ENCODE assay signal across 10 mouse cellular contexts in genomic region chr5:65038305-65038704, GRCm38 (mm10). TPM values are rescaled to one million over a fixed set of nuclear protein-coding genes. Genes with fewer than 3 reads are reported as not detected.
A peak's percentile ranks its signal among the peaks of the same experiment; 100 is the strongest.
DNase-seq lines count a peak whose midpoint lies in the region; ATAC-seq and TF ChIP-seq lines count a peak whose summit lies in the region.
"Had no signal": no experiment of that assay in that cellular context is flagged by ENCODE, and none has a peak within 500 bp of the region (broad histone marks: within the 10 kb centered on the region; RNA-seq: fewer than 3 reads in every experiment).

No protein-coding gene starts in this region.

- no peak for ATAC-seq in intestine, postnatal 0 days
- no peak for ATAC-seq in intestine, embryonic 16.5 days
- ATAC-seq in liver, postnatal 0 days, result peak; percentile 51
- ATAC-seq in cerebellum, adult (ENCODE audit: insufficient number of reproducible peaks, low FRiP score, low TSS enrichment), result no peak

- H3K9ac ChIP-seq in intestine, postnatal 0 days (ENCODE audit: low read depth, low read length), result no peak overlapping the region
- H3K9ac ChIP-seq in intestine, embryonic 16.5 days (ENCODE audit: low read depth, low read length), result no peak overlapping the region
- no peak overlapping the region for H3K9ac ChIP-seq in CH12.LX (ENCODE audit: insufficient read depth, low read depth)
- no peak overlapping the region for H3K9ac ChIP-seq in liver, postnatal 0 days (replicated peaks)
- H3K9ac ChIP-seq: midbrain, embryonic 12.5 days had no signal

- in situ Hi-C loops in CH12.LX (cut with MboI; ENCODE audit: low pct_ligation_motif_present, low pct_unique_long_range_greater_than_20kb, low sequenced_read_pairs), result no loop called here

- H3K79me2 ChIP-seq in CH12.LX (replicated peaks; ENCODE audit: control insufficient read depth, extremely low read depth, insufficient read depth, poor library complexity, severe bottlenecking), result no peaks in the 10 kb centered on the region

- peaks cover 29% of the 10 kb centered on the region for H3K36me3 ChIP-seq in intestine, postnatal 0 days (ENCODE audit: control insufficient read depth, insufficient read depth)
- peaks cover 9% of the 10 kb centered on the region; the same call in 1 of the 2 replicates for H3K36me3 ChIP-seq in intestine, embryonic 16.5 days (ENCODE audit: control insufficient read depth, insufficient read depth, low read length)
- no peaks in the 10 kb centered on the region for H3K36me3 ChIP-seq in CH12.LX (replicated peaks in 1 of 2; ENCODE audit: control insufficient read depth in 1 of 2, insufficient read depth in 1 of 2, low read length in 1 of 2)
- peaks cover 15% of the 10 kb centered on the region for H3K36me3 ChIP-seq in liver, postnatal 0 days (replicated peaks; ENCODE audit: insufficient read depth, low read length)
- H3K36me3 ChIP-seq: midbrain, embryonic 12.5 days had no signal

- no peak overlapping the region for H3K4me3 ChIP-seq in intestine, postnatal 0 days (ENCODE audit: low read depth, low read length)
- H3K4me3 ChIP-seq in intestine, embryonic 16.5 days (ENCODE audit: low read length), result no peak overlapping the region
- no peak overlapping the region for H3K4me3 ChIP-seq in CH12.LX (replicated peaks in 1 of 3; ENCODE audit: low read depth in 2 of 3, low read length in 2 of 3, poor library complexity in 1 of 3)
- H3K4me3 ChIP-seq in liver, postnatal 0 days (ENCODE audit: low read depth, low read length), result no peak overlapping the region
- H3K4me3 ChIP-seq: midbrain, embryonic 12.5 days had no signal

- no peaks in the 10 kb centered on the region for H3K27me3 ChIP-seq in intestine, postnatal 0 days (replicated peaks; ENCODE audit: control insufficient read depth, insufficient read depth, low read length)
- H3K27me3 ChIP-seq in intestine, embryonic 16.5 days (replicated peaks; ENCODE audit: control insufficient read depth, insufficient read depth, low read length), result no peaks in the 10 kb centered on the region
- no peaks in the 10 kb centered on the region for H3K27me3 ChIP-seq in CH12.LX (replicated peaks)
- no peaks in the 10 kb centered on the region for H3K27me3 ChIP-seq in liver, postnatal 0 days (ENCODE audit: insufficient read depth, low read length)
- H3K27me3 ChIP-seq: midbrain, embryonic 12.5 days had no signal

- DNase-seq in adrenal gland, postnatal 14 days, result peak; percentile 21
- DNase-seq in adrenal gland, postnatal 4 days (ENCODE audit: low spot score in 2 of 2), result no peak
- no peak for DNase-seq in CH12.LX (ENCODE audit: extremely low read depth)
- DNase-seq in liver, postnatal 0 days, result peak; percentile 54
- no peak for DNase-seq in cerebellum, postnatal 4 days (ENCODE audit: low spot score in 2 of 2)
- DNase-seq: layer of hippocampus, postnatal 36 days had no signal

- 57% methylated on average over 9 of the region's 9 CpGs for WGBS in intestine, postnatal 0 days
- WGBS in intestine, embryonic 16.5 days, result 68% methylated on average over 9 of the region's 9 CpGs
- WGBS in liver, postnatal 0 days (ENCODE audit: insufficient replicate concordance), result 47% methylated on average over 9 of the region's 9 CpGs

- TF ChIP-seq RAD21 in CH12.LX (IDR thresholded peaks at IDR 0.05; ENCODE audit: low read depth, low read length), result no peak

- no peak for TF ChIP-seq EP300 in CH12.LX (IDR thresholded peaks at IDR 0.05; ENCODE audit: low read length)
- no peak for TF ChIP-seq EP300 in liver, postnatal 0 days (IDR thresholded peaks at IDR 0.05; ENCODE audit: low read depth)

- no peaks in the 10 kb centered on the region for H3K4me1 ChIP-seq in intestine, postnatal 0 days (replicated peaks; ENCODE audit: control insufficient read depth, insufficient read depth, low read length)
- no peaks in the 10 kb centered on the region for H3K4me1 ChIP-seq in intestine, embryonic 16.5 days (ENCODE audit: control insufficient read depth, insufficient read depth, low read length)
- peaks cover 6 to 19% of the 10 kb centered on the region in 2 experiments; a peak in 3 of 4 replicates for H3K4me1 ChIP-seq in CH12.LX (ENCODE audit: control insufficient read depth in 1 of 2, insufficient read depth in 2 of 2)
- H3K4me1 ChIP-seq in liver, postnatal 0 days (ENCODE audit: insufficient read depth), result 0 out of 2 replicates have a peak, but pooled peaks cover 5% of the 10 kb centered on the region

- TF ChIP-seq CTCF in intestine, postnatal 0 days (IDR thresholded peaks at IDR 0.05; ENCODE audit: low read depth), result no peak
- TF ChIP-seq CTCF in CH12.LX (conservative IDR thresholded peaks at IDR 0.05 in 1 of 2, IDR thresholded peaks at IDR 0.05 in 1 of 2; ENCODE audit: low read depth in 2 of 2, low read length in 2 of 2), result no peak
- TF ChIP-seq CTCF in liver, postnatal 0 days (IDR thresholded peaks at IDR 0.05; ENCODE audit: low read depth), result no peak

- H3K27ac ChIP-seq in intestine, postnatal 0 days (ENCODE audit: low read depth, low read length), result peak overlapping the region; percentile 41; the same call in 1 of the 2 replicates
- no peak overlapping the region for H3K27ac ChIP-seq in intestine, embryonic 16.5 days (ENCODE audit: low read length)
- no peak overlapping the region for H3K27ac ChIP-seq in CH12.LX (ENCODE audit: insufficient read depth, low read depth)
- peak overlapping the region; percentile 45; the same call in 1 of the 2 replicates for H3K27ac ChIP-seq in liver, postnatal 0 days (ENCODE audit: low read depth)
- H3K27ac ChIP-seq: midbrain, embryonic 12.5 days had no signal

- dilution Hi-C loops in CH12.LX (cut with MboI; ENCODE audit: extremely low pct_ligation_motif_present, extremely low pct_unique_long_range_greater_than_20kb, low sequenced_read_pairs), result no loop called here

- no peaks in the 10 kb centered on the region for H3K9me3 ChIP-seq in intestine, postnatal 0 days (ENCODE audit: control insufficient read depth)
- no peaks in the 10 kb centered on the region for H3K9me3 ChIP-seq in intestine, embryonic 16.5 days (ENCODE audit: control insufficient read depth, low read length)
- no peaks in the 10 kb centered on the region for H3K9me3 ChIP-seq in CH12.LX (replicated peaks; ENCODE audit: low read length)
- H3K9me3 ChIP-seq in liver, postnatal 0 days (ENCODE audit: low read length), result no peaks in the 10 kb centered on the region
- H3K9me3 ChIP-seq: midbrain, embryonic 12.5 days had no signal

- no peak for TF ChIP-seq POLR2A in CH12.LX (IDR thresholded peaks at IDR 0.05; ENCODE audit: low read depth, low read length)

- no peak overlapping the region for H3K4me2 ChIP-seq in intestine, postnatal 0 days (replicated peaks; ENCODE audit: low read depth)
- H3K4me2 ChIP-seq in intestine, embryonic 16.5 days (ENCODE audit: low read depth, low read length), result no peak overlapping the region
- H3K4me2 ChIP-seq in CH12.LX (ENCODE audit: insufficient read depth, low read depth, poor library complexity, severe bottlenecking), result peak overlapping the region; percentile 33; the same call in 1 of the 2 replicates
- H3K4me2 ChIP-seq in liver, postnatal 0 days (ENCODE audit: low read depth, low read length), result peak overlapping the region; percentile 14; the same call in 1 of the 2 replicates
- H3K4me2 ChIP-seq: midbrain, embryonic 12.5 days had no signal

TF ChIP-seq in CH12.LX, 34 proteins besides CTCF, POLR2A, EP300 and RAD21:
- TF ChIP-seq TBP (conservative IDR thresholded peaks at IDR 0.05; ENCODE audit: low read depth, low read length) (no peak), CHD2 (IDR thresholded peaks at IDR 0.05; ENCODE audit: low read length) (no peak), MAX (IDR thresholded peaks at IDR 0.05; ENCODE audit: low read length) (no peak), MXI1 (IDR thresholded peaks at IDR 0.05; ENCODE audit: low read depth, low read length) (no peak), MAZ (IDR thresholded peaks at IDR 0.05; ENCODE audit: low read depth, low read length) (no peak), JUN (IDR thresholded peaks at IDR 0.05; ENCODE audit: insufficient read depth, low read depth, low read length) (no peak), E2F4 (IDR thresholded peaks at IDR 0.05; ENCODE audit: insufficient replicate concordance, low read depth, low read length) (no peak), JUND (conservative IDR thresholded peaks at IDR 0.05; ENCODE audit: low read depth, low read length) (no peak), IRF4 (IDR thresholded peaks at IDR 0.05; ENCODE audit: low read depth, low read length) (no peak), ZNF384 (IDR thresholded peaks at IDR 0.05; ENCODE audit: low read depth, low read length) (no peak), POLR2AphosphoS2 (IDR thresholded peaks at IDR 0.05; ENCODE audit: low read depth, low read length) (no peak), ELF1 (IDR thresholded peaks at IDR 0.05; ENCODE audit: low read depth, low read length) (no peak)

RNA-seq across cellular contexts. Expression of gene Tmem156, which starts 53.6 kb away (rescaled TPM):
- 0.44 and 2.0 TPM in 2 replicates for total RNA-seq in adrenal gland, postnatal 14 days (2021)
- total RNA-seq in adrenal gland, postnatal 4 days (2021), result under 1 TPM; 0.22 to 0.54 TPM
- 1.0 and 1.4 TPM in 2 replicates for polyA plus RNA-seq in intestine, postnatal 0 days (2015; fragmentation: Nextera tagmentation; extraction: Ambion mirVana)
- 1.5 and 2.1 TPM in 2 replicates for polyA plus RNA-seq in intestine, embryonic 16.5 days (2015; fragmentation: Nextera tagmentation; extraction: Ambion mirVana)
- 7.3 and 9.1 TPM in 2 replicates for total RNA-seq in CH12.LX (2012; rRNA removed)
- 15.8 and 15.9 TPM in 2 replicates for total RNA-seq in CH12.LX (2014; rRNA removed)
- polyA plus RNA-seq in CH12.LX (2012; ENCODE audit: insufficient read length, low read depth), result 16.6 and 20.8 TPM in 2 replicates
- polyA plus RNA-seq in liver, postnatal 0 days (2015; fragmentation: Nextera tagmentation; extraction: Ambion mirVana), result 0.67 and 1.2 TPM in 2 replicates

Comparison
In these comparisons a context has a peak if more than half of its experiments do, and no peak if none do; other contexts are left out.
1. DNase-seq: peak in adrenal gland, postnatal 14 days (single experiment) and liver, postnatal 0 days (single experiment); none in adrenal gland, postnatal 4 days (0 of 2), CH12.LX (single experiment) and cerebellum, postnatal 4 days (0 of 2).
2. H3K27ac ChIP-seq: peak in intestine, postnatal 0 days (single experiment) and liver, postnatal 0 days (single experiment); none in intestine, embryonic 16.5 days (single experiment) and CH12.LX (single experiment).
3. H3K4me2 ChIP-seq: peak in CH12.LX (single experiment) and liver, postnatal 0 days (single experiment); none in intestine, postnatal 0 days (single experiment) and intestine, embryonic 16.5 days (single experiment).